Mouse (Mus musculus) heart, adult 2 months (tissue): Measurements from ENCODE around the gene Pam.

ENCODE experiments used
- CTCF ChIP-seq: fragments of 200-600 bp; IDR thresholded peaks from 2 replicates; pipeline ENCODE4 v1.8.1; 2022; ENCODE audit warnings: antibody characterized with exemption, mild to moderate bottlenecking, moderate library complexity
- POLR2A ChIP-seq: fragments of 200-500 bp; IDR thresholded peaks from 2 replicates; pipeline ENCODE4 v1.6.1; 2011; ENCODE audit warnings: mild to moderate bottlenecking, low read depth, low read length, control low read depth; ENCODE audit not compliant: insufficient read depth

GRCm38 (mm10) chr1:98082988-98083387, 12.5 kb downstream of the Pam start:
- TF ChIP-seq CTCF (no peak), POLR2A (no peak)
